Mouse (Mus musculus) common myeloid progenitor, adult 5-6 weeks (primary cell): ENCODE data around the gene Calhm4. TPM values are rescaled to one million over a fixed set of nuclear protein-coding genes. Genes with fewer than 3 reads are reported as not detected.
"Not testable (repeated sequence)": the region's sequence is repeated elsewhere in the genome, so short reads cannot be mapped to it uniquely, and the experiment has no call there.

Experiments used
- ATAC-seq: replicated peaks from 2 replicates; pipeline ENCODE4 v1.8.0; 2016; ENCODE audit warnings: low read depth, mild to moderate bottlenecking, moderate TSS enrichment, inconsistent platforms; ENCODE audit not compliant: poor library complexity, severe bottlenecking
- total RNA-seq: library from RNA; stranded (forward); fragments of 200-1000, 187-1606 nt; gene quantifications from 2 replicates; pipeline ENCODE4 v1.2.3, GENCODE M21; 2017

Gene Calhm4
- total RNA-seq, 1 experiment from 2014 or later, result not detected

DNA sequence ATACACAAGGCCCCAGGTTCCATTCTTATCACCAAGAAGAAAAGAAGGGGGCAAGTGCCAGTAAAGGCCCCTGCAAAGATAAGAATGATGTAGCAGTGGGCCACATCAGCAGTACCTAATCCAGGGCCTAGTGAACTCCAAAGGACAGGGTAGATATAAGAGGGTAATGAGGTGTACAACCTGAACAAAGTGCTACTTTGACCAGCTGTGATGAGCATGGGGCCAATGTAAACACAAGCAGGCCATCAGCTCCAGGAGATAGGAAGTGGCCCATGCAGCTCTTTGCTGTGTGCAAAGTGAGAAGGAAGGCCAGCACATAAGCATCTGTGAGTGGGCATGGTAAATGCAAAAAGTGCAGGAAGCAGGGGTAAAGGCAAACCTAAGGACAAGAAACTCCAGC lies 45.7 kb downstream of the Calhm4 start:
- ATAC-seq, result no peak

DNA sequence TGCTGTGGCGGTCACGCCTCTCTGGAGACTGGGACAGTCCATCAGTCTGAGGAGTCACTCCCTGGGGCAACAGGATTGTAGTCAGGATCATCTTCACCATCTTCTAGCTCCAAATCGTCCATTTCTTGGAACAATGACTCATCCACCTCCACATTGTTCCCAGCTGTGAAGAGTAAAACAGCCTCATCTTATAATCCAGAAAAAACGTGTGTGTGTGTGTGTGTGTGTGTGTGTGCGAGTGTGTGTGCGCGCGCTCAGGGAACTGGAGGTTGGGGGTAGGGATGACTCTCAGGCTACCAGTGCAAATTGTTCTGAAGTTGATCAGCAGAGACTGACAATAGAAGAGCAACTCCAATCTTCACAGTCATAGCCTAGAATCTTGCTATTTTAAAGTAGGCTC lies 47.4 kb downstream of the Calhm4 start:
- not testable (repeated sequence) for ATAC-seq

Other genes starting within 250 kb of the Calhm4 start
- gene Sult3a1, start 186.6 kb downstream of the Calhm4 start, total RNA-seq, result not detected in 2 replicates
- not detected in 2 replicates for gene Rsph4a, start 139.2 kb downstream of the Calhm4 start, total RNA-seq
- 44.9 and 52.4 TPM in 2 replicates for gene Zup1, start 93.0 kb downstream of the Calhm4 start, total RNA-seq
- 165 and 212 TPM in 2 replicates for gene Rwdd1, start 24.7 kb downstream of the Calhm4 start, total RNA-seq
- not detected in 2 replicates for gene Trappc3l, start 6.7 kb downstream of the Calhm4 start, total RNA-seq
- not detected in 2 replicates for gene Calhm5, start 52.2 kb upstream of the Calhm4 start, total RNA-seq
- gene Calhm6, start 83.7 kb upstream of the Calhm4 start, total RNA-seq, result 3.6 and 6.2 TPM in 2 replicates
- 0.87 and 1.9 TPM in 2 replicates for gene Dse, start 163.4 kb upstream of the Calhm4 start, total RNA-seq
- gene Tspyl1, start 237.9 kb upstream of the Calhm4 start, total RNA-seq, result 54.7 and 57.7 TPM in 2 replicates